Mouse (Mus musculus): ENCODE measurements at regions not wholly inside any gene's neighbourhood (a gene's known extent, or its start where the extent isn't known, plus 50 kb on each side); places are given as distances from the start of the nearest gene placed in this dataset.
A peak's percentile ranks its signal among the peaks of the same experiment; 100 is the strongest.

DNA sequence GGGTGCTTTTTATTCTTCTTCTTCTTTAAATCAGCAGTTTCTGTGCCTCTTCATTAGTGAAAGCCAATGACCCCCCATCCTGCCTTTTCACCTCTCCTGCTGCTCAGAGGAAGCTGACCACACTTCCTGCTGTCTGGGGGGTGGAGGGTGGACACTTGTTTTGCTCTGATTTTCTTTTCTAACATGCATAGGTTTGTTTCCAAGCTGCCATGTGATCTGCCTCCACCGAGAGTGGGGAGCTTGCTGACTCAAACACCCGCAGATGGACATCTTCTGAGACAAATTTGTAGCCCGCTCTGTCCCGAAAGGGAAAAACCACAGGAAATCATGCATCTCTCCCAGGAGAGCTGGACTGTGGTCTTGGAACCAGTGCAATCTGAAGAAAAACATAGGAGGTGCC lies 141.3 kb downstream of the Gm826 start:
- no peak for DNase-seq (ENCODE audit: low read depth)

DNA sequence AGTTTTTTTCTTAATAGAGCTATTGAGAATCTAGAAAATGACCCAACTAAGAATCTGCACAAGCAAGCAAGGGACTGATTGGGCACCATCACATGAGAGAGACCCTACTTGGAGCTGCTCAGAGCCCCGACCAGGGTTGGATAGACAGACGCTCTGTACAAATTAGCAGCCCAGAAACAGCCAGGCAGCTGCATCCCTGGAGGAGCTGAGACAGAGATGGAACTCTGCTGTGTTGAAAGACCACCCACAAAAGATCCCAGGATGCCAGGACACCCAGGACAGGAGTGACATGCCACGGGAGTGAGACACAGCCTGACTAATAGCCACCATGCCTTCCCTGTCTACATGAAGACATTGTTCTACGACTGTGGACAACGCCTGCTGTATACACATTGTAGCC lies 147.9 kb downstream of the Gm826 start:
- no peak for DNase-seq (ENCODE audit: low read depth)

DNA sequence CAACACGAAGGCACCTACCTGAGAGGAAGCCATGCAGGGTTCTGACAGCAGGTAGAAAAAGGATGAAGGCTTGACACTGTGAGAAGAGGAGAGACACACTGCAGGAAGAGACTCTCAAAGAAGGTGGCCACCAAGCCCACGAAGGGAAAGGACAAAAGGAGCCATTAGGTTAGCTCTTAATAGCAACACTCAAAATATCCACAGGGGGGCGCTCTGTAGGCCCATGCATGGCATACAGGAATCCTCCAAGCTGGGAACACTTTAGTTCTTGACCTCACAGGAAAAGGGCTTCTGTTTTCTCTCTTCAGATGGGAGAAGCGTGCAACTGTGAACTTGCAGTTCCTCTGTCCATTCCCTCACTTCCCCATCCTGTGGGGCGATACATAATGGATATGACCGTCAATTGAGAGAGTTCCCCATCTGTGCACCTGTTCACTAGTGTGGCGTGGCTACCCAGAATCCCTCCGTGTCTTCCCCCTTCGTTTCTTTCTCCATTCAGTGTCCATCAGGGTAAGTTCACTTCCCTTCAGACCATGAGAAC lies 162.9 kb downstream of the Gm826 start:
- DNase-seq (ENCODE audit: low read depth): peak; percentile 10

DNA sequence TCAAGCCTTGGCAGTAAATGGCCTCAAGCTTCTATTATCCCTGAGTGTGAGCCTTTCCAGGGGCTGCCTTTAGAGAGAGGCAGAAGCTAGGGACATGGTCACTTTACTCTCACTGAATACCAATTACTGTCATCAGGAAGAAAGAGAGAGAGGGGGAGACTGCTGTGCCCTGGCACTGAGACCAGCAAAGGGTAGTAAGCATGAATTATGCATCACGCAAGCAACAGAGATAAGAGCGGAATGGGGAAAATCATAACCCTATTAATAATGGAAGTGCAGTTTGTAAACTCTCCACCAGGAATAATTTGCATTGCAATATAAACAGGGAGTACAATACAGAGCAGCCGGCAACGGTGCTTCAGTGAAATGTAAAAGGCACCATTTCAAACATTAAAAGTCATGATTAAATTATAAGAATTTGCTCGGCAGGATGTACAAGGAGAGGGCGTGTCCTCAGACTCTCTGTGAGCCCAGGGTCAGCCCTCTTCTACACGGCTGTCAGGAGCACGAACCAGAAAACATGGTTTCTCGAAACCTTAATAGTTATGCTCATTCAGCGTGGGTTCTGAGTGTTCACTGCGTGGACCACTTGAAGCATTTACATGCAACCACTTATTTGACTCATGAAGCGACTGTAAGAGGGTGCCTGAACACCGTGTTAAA lies 175.2 kb downstream of the Gm826 start:
- no peak for DNase-seq (ENCODE audit: low read depth)

DNA sequence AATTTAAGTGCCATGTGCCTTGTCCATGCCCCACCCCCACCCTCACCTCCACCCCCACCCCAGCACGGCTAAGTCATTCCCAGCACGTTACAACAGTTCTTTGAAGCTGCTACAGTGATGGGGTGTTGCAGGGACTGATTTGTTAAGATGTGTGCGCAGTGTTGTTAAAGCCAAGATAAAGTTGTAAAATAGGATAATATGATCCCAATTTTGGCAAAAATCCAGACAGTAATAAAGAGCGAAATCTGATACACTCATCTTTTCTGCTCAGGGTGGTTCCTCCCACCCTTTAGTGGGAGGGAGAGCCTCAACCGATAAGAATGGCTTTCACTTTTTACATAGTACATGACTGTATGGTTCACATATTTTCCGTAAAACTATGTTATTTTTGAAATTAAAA lies 180.2 kb downstream of the Gm826 start:
- no peak for DNase-seq (ENCODE audit: low read depth)

DNA sequence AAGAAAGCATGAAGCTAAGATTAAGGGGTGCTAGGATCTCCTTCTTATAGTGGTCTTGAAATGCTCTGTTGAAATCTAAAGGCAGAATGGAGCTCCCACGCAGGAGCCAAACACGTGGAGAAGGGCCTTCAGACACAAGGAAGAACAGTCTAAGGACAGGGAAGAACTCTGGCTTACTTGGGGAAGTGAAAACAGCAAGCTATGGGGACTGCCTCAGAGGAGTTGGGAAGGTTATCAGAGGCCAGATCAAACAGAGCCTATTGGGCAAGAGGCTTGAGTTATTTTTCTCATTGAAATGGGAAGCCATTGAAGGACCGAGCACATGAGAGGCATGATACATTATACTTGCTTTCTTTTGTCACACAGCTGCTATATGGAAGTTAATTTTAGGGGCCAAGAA lies 181.9 kb downstream of the Gm826 start:
- no peak for DNase-seq (ENCODE audit: low read depth)

DNA sequence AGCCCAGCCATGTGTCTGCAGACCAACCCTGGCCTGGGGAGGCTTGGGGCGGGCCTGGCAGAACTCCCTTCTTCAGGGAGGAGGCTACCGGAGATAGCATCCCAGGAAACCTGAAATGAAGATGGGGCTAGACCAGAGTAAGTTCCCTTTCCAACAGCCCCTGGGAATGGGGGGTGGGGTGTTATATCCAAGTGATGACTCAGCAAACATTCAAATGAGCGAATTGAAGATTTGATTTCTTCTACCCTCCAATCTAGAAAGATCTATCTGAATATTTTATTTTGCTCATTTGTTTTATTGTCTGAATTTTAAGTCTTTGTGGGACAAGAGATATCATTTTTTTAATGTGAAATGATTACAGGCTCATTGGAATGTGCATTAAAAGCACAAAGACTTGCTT lies 185.0 kb downstream of the Gm826 start:
- no peak for DNase-seq (ENCODE audit: low read depth)

DNA sequence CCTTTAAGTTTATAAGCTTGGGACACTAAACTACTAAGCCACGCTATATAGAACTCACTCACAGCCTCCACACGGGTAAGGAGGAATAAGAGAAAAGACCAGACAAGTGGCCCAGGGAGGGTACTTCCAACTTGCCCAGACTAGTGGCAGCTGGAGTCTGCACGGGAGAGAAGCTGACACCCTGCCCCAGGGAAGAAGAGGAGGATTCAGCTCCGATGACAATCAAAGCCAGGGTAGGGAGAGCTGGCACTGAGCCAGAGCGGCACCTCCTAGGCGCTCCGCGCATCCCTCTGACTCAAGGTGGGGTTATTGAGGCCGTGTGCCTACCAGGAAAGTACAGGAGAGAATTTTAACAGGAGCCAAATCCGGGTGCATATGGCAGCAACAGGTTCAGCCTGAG lies 185.4 kb downstream of the Gm826 start:
- no peak for DNase-seq (ENCODE audit: low read depth)

DNA sequence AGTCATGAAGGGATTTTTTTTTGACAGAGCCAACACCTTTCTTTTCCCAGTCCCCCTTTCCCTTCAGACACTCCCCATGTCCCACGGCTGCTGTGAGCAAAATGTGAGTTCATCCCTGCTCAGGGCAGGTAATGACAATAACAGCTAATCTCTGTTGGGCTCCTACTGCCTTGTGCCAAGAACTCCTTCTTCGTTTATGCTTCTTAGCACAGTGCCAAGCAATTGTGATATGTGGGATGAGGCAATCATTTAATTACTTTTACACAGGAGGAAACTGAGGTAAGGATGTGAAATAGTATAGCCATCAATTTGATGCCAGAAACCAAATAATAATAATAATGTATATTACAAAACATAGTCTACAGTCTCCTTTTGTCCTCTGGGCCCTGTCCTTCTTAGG lies 185.9 kb downstream of the Gm826 start:
- no peak for DNase-seq (ENCODE audit: low read depth)

DNA sequence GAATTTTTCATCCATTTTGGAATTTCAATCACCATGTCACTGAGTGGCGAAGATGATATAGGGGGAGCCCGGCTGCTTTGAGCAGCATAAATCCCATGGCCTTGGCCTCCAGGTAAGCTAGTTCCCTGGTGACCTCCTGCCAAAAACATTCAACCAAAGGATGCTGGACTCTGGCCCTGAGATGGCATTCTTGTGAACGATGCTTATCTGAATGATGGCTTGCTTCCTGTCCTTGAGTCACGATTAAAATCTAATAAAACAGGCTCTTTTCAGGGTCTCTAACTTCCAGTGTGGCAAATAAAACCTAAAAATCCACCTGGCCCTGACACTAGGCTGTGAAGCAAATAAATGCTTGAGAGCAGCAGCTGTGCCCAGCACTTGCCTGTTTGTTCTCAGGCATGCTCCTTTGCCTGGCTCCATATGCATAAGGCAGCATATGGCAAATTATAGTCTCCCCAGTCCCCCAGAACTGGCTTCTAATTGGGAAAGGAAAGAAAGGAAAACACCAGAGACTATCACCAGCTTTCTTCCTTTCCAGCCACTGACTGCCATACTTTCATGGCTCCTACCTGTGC lies 193.7 kb downstream of the Gm826 start:
- no peak for DNase-seq (ENCODE audit: low read depth)

DNA sequence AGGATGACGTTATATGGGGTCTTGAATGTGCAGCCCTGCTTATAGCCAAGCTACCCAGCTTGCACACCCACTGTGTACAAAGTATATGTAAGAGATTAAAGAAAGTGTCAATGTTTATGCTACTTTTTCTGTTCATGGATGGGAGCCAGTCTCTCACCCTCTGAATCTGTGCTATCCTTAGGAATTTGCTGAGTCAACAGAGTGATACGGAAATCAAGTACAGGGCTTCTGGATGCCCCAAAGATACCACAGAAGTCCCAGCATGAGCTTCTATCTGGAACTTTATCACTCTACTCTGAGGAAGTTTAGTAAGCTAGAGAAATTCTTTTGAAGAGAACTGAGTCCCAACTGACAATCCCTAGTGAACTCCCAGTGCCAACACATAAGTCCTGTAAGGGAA lies 195.9 kb downstream of the Gm826 start:
- no peak for DNase-seq (ENCODE audit: low read depth)

DNA sequence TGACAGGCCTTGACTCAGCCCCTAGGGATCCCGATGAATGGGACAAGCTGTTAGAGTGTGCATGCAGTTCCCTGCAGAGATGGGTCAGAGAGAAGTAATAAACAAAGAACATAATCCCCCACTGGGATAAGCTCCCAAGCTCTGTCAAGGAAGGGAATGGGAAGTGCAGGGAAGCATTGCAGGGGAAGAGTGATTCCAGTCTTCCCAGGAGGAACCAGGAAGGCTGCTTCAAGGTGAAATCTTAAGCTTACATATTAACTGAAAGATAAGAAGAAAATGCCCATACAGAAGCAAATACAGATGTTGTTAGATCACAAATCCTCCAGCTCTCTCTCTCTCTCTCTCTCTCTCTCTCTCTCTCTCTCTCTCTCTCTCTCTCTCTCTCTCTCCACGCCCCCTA lies 202.2 kb downstream of the Gm826 start:
- DNase-seq (ENCODE audit: low read depth): no peak

DNA sequence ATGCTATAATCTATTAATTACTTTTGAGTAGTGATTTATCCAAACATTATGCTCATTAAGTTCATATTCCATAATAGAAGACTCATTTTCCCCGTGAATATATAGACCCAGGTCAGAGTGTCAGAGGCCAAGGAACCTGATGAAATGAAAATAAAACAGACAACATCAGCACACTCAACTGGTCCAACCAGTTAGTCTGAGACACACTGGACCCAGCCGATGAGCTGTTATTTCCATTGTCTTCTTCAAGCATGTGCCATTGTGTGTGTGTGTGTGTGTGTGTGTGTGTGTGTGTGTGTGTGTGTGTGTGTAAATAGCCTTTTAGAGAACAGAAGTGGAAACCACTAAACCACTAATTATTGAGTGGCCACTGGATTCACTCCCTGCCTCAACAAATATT lies 202.6 kb downstream of the Gm826 start:
- DNase-seq (ENCODE audit: low read depth): no peak

DNA sequence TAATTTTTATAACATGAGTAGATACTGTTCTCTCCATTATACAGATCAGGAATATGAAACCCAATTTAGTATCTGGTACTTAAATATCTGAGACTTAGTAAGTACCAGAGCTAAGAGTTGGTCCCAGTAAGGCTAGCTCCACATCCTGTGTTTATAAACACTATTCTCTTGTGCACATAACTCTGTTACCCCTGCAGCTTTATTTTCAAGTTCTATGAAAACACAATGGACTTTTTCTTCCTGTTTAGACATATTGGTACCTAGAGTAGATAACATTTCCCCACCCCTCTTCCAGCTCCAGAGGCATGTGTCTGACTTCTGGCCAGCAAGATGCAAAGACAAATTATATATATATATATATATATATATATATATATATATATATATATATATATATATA lies 216.8 kb downstream of the Gm826 start:
- DNase-seq (ENCODE audit: low read depth): no peak

DNA sequence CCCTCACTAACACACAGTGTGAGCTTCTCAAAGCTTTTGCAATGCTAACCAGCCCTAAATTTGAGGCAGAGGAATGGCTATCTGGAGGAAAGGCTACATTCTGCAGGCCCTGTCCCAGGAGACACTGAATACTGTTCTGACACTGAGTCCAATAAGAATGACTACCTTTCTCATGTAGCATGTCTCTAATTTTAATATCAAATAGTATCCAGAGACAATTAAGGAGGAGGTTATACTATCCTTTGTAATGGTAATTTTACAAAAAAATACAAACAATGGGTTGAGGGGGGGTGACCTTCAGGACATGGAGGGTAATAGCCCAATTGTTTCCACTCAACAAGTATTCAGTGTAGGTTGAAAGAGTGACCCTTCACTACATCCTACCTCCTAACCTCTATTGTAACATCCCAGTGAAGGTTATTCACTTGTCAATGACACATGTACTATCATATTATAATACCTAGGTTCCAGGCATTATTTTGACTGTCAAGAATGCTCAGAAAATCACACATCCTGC lies 222.7 kb downstream of the Gm826 start:
- no peak for DNase-seq (ENCODE audit: low read depth)

DNA sequence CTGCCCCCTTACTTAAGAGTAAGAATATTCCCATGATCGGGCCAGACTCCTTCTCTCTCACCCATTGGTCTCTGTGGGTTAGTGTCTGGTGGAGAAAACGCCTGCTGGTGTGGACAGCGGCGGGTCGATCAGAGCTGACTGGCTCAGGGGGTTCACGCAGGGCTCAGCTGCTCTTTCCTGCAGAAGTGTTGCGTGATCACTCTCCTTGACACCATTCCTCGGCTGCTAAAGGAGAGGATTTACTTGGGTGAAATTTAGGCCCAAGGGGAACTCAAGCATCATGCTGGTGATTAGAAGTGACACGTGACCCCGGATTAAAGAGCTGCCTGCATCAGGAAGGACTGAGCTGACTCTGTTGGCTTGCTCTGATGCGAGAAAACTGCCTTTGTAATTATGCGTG lies 240.9 kb downstream of the Gm826 start:
- no peak for DNase-seq (ENCODE audit: low read depth)

DNA sequence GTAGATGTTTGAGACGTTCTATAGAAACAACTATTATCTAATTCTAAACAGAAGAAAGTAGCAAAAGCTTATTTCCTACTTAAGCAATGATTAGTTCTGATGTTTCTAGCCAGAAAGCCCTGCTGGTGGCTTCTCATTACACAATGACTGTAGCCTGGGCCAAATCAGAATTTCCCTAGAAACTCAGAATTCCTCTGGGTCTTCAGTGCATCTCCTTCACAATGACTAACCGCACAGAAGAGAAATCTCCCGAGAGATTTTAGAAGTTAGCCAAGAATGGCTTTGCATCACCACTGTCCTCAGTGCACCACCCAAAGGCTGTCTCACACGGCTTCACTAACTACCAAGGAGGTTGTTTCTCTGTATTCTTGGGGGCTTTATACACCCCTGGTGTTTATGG lies 248.0 kb downstream of the Gm826 start:
- no peak for DNase-seq (ENCODE audit: low read depth)

DNA sequence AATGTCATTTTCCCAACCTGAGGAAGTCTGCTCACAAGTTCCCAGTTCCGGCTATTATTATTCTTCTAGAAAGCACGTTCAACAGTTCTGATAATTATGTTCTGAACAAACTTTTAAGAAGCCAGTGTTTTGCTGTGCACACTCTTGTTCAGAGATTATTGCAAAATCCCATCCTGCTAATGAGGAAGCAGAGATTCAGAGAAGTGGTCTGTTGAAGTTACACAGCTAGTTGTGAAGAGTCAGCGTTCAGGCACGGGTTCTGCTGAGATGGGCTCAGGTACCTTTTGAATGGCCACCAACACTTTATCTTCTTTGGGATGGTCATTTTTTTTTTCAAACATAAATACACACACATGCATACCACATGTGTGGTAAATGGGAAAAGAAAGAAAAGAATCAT lies 250.3 kb downstream of the Gm826 start:
- no peak for DNase-seq (ENCODE audit: low read depth)

DNA sequence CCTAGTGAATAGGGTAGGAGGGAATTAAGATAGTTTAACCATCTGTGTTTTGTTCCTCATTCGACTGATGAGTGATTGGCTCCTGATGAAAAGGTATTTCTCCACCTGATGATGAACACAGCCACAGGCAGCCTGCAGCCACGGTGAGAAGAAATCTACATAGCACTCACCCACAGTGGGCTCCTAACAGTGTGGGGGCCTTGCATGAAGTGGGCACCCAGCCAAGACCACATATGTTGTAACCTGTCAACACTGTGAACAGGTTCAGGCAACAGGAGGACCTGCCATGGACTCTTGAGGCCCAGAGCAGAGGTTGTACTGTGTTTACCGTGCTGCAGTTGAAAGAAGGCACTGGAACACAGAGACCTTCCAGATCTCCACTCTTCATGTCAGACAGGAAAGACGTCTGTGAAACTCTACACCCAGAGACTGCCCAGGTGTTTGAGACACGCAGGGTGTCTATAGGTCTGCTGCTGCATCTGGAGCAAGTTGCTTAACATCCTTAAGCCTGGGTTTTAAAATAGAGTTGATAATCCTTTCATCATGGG lies 251.8 kb downstream of the Gm826 start:
- DNase-seq (ENCODE audit: low read depth): no peak

DNA sequence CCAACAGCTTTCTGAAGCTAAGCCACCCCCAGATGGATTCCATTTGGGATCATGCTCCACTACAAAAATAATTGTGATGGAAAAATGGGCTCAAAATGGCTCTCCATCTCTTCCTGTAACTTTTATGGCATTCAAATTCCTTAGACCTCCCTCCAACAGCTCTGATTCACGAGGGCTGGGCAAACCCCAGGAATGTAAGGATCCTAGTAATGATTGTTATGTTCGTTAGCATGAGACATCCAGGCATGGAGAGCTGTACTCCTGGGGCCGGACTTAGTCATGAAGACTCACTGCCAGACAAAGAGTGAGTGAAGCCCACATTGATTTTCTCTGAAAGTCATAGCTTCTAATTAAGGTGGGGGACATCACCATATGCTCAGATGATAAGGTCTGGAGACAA lies 258.3 kb downstream of the Gm826 start:
- DNase-seq (ENCODE audit: low read depth): no peak

DNA sequence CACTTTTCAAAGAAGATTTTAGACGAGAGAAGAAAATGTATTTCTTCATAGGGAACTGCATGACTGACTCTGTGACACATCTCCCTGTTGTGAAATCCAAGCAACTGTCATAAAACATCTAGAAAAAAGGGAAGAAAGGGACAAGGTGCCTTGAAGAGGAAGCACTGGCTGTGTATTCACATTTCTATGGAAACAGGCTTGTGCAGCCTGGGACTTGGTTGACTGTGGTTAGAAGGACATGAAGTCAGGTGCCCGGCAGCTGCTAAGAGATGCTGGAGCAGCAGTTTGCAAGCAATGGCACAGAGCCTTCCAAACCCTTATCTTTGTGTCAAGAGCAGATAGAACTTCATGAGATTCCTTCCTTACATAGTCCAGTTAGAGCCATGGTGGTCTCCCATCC lies 263.5 kb downstream of the Gm826 start:
- peak; percentile 36 for DNase-seq (ENCODE audit: low read depth)

DNA sequence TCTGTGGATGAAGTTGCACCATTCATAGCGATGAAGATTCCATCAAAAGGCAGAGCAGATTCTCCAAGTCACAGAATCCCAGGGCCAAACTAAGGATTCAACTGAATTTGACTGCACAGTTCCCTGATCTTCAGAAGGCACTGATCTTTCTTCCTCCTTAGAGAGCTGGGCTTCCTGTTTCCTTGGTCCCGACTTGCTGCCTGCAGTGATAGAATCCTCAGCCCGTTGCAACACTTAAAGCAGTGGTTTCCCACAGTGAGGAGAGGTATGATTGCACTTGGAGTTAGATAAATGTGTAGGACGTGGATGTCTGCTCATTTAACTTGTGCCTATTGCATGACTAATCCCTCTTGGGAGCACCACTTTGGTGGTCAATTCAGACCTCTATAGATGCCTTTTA lies 265.2 kb downstream of the Gm826 start:
- no peak for DNase-seq (ENCODE audit: low read depth)

DNA sequence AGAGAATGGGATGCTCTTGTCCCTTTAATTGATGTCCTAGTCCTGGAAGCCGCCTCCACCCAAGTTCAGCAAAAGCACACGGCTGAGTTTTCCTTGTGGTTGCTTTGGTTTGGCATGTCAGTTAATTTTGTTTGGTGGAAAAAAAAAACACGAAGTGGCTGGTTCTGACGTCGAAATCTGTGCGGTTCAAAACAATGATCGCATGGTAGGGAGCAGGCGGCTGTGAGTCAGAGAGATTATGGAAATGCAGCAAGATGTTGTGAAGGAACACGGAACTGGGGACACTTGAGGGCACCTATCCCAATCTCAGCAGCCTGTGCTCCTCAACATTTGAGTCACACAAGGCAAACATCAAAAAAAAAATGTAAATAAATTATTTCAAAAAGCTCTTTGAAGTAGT lies 266.1 kb downstream of the Gm826 start:
- DNase-seq (ENCODE audit: low read depth): no peak
